Mouse (Mus musculus) hindbrain, embryonic 11.5 days (tissue): ENCODE measurements around the gene Cdc42bpb. TPM values are rescaled to one million over a fixed set of nuclear protein-coding genes. Genes with fewer than 3 reads are reported as not detected.

Experiments used
- ATAC-seq: fragments of 200-750 bp; cut with Nextera tagmentation; 2 replicates; pipeline ENCODE4 v1.8.0; 2017; ENCODE audit warnings: mild to moderate bottlenecking, moderate TSS enrichment, moderate library complexity; ENCODE audit not compliant: low FRiP score
- DNase-seq: peaks from one replicate; pipeline ENCODE4 v3.0.0-alpha.2; 2015; ENCODE audit warnings: low spot score
- H3K27ac ChIP-seq: fragments of 300-500 bp; sonication (generic); 2 replicates; pipeline ENCODE4 v1.5.1; 2014; ENCODE audit warnings: mild to moderate bottlenecking, low read depth, low read length
- H3K27me3 ChIP-seq: fragments of 300-500 bp; sonication (generic); 2 replicates; pipeline ENCODE4 v1.6.1; 2014; ENCODE audit warnings: mild to moderate bottlenecking, low read length, moderate library complexity, mixed read lengths; ENCODE audit not compliant: control insufficient read depth, insufficient read depth
- H3K36me3 ChIP-seq: fragments of 300-500 bp; sonication (generic); 2 replicates; pipeline ENCODE4 v1.6.1; 2014; ENCODE audit warnings: mild to moderate bottlenecking, low read length, moderate library complexity, mixed read lengths; ENCODE audit not compliant: control insufficient read depth, insufficient read depth
- H3K4me1 ChIP-seq: fragments of 300-500 bp; sonication (generic); replicated peaks from 2 replicates; pipeline ENCODE4 v1.6.1; 2014; ENCODE audit warnings: low read length, mixed read lengths; ENCODE audit not compliant: control insufficient read depth, insufficient read depth
- H3K4me2 ChIP-seq: fragments of 300-500 bp; sonication (generic); replicated peaks from 2 replicates; pipeline ENCODE4 v1.6.1; 2014; ENCODE audit warnings: mild to moderate bottlenecking, low read depth, low read length
- H3K4me3 ChIP-seq: fragments of 300-500 bp; sonication (generic); 2 replicates; pipeline ENCODE4 v1.5.1; 2014; ENCODE audit warnings: low read depth, low read length
- H3K9ac ChIP-seq: fragments of 300-500 bp; sonication (generic); 2 replicates; pipeline ENCODE4 v1.6.1; 2014; ENCODE audit warnings: low read depth, low read length
- H3K9me3 ChIP-seq: fragments of 300-500 bp; sonication (generic); 2 replicates; pipeline ENCODE4 v1.6.1; 2016; ENCODE audit warnings: low read length; ENCODE audit not compliant: control insufficient read depth
- WGBS: fragments of 180-500 bp; shearing (Covaris S2); extraction: QIAGEN DNeasy Blood & Tissue Kit; methylation state at CpG from one replicate; pipeline ENCODE4 v1.1.7; 2014; 5-methylcytosine and 5-hydroxymethylcytosine counted together
- polyA plus RNA-seq: library from polyadenylated mRNA; unstranded; fragments of >200 nt; fragmentation: Nextera tagmentation; extraction: Ambion mirVana; gene quantifications from 2 replicates; pipeline ENCODE4 v1.2.1, GENCODE M21; 2014

The Cdc42bpb gene
- polyA plus RNA-seq, 1 experiment from 2014 or later: 31.9 TPM

- Histone ChIP-seq H3K4me1 (no peaks in the 10 kb centered on the region; the same call in 1 of the 2 replicates), H3K4me3 (no peak overlapping the region), H3K27me3 (peaks cover 9% of the 10 kb centered on the region), H3K9me3 (no peaks in the 10 kb centered on the region), H3K27ac (no peak overlapping the region), H3K9ac (no peak overlapping the region), H3K36me3 (no peaks in the 10 kb centered on the region), H3K4me2 (no peak overlapping the region)
- DNase-seq (peak; percentile 89), ATAC-seq (peak; percentile 33; the same call in 1 of the 2 replicates)
- 19% methylated on average over 15 of the region's 15 CpGs for WGBS
Observed at GRCm38 (mm10) chr12:111401454-111402184, 24.1 kb upstream of the Cdc42bpb start.

GRCm38 (mm10) chr12:111396997-111397396 lies 19.5 kb upstream of the Cdc42bpb start:
- H3K9me3 ChIP-seq: no peaks in the 10 kb centered on the region
- H3K4me3 ChIP-seq: no peak overlapping the region
- H3K4me2 ChIP-seq: no peak overlapping the region
- no peak overlapping the region for H3K9ac ChIP-seq
- no peaks in the 10 kb centered on the region; the same call in 1 of the 2 replicates for H3K4me1 ChIP-seq
- H3K36me3 ChIP-seq: no peaks in the 10 kb centered on the region
- DNase-seq (no peak), ATAC-seq (no peak)
- 74% methylated on average over 5 of the region's 5 CpGs for WGBS
- no peak overlapping the region for H3K27ac ChIP-seq
- H3K27me3 ChIP-seq: peaks cover 3% of the 10 kb centered on the region; the same call in 1 of the 2 replicates

GRCm38 (mm10) chr12:111394008-111394407 lies 16.5 kb upstream of the Cdc42bpb start:
- H3K9ac ChIP-seq: no peak overlapping the region
- no peaks in the 10 kb centered on the region for H3K27me3 ChIP-seq
- DNase-seq (no peak), ATAC-seq (no peak)
- no peaks in the 10 kb centered on the region for H3K4me1 ChIP-seq
- no peak overlapping the region for H3K27ac ChIP-seq
- H3K4me3 ChIP-seq: no peak overlapping the region
- no peaks in the 10 kb centered on the region for H3K36me3 ChIP-seq
- H3K9me3 ChIP-seq: no peaks in the 10 kb centered on the region
- 82% methylated on average over 6 of the region's 6 CpGs for whole genome bisulfite sequencing
- no peak overlapping the region for H3K4me2 ChIP-seq

- no peaks in the 10 kb centered on the region for H3K27me3 ChIP-seq
- DNase-seq: no peak
- WGBS: 92% methylated on average over 4 of the region's 4 CpGs
- H3K4me1 ChIP-seq: no peaks in the 10 kb centered on the region
- H3K27ac ChIP-seq: no peak overlapping the region
- no peaks in the 10 kb centered on the region for H3K9me3 ChIP-seq
- ATAC-seq: no peak
- H3K4me2 ChIP-seq: no peak overlapping the region
- H3K9ac ChIP-seq: no peak overlapping the region
- no peak overlapping the region for H3K4me3 ChIP-seq
- no peaks in the 10 kb centered on the region for H3K36me3 ChIP-seq
Observed at GRCm38 (mm10) chr12:111387146-111387545, 9.6 kb upstream of the Cdc42bpb start.

- Histone ChIP-seq H3K4me2 (no peak overlapping the region), H3K4me3 (no peak overlapping the region), H3K27me3 (no peaks in the 10 kb centered on the region), H3K9ac (no peak overlapping the region), H3K36me3 (no peaks in the 10 kb centered on the region), H3K4me1 (no peaks in the 10 kb centered on the region), H3K9me3 (no peaks in the 10 kb centered on the region), H3K27ac (no peak overlapping the region)
- no peak for ATAC-seq
- DNase-seq: no peak
- WGBS: 78% methylated on average over 8 of the region's 8 CpGs
Observed at GRCm38 (mm10) chr12:111386642-111387120, 9.2 kb upstream of the Cdc42bpb start.

GRCm38 (mm10) chr12:111385883-111386641 lies 8.5 kb upstream of the Cdc42bpb start:
- no peaks in the 10 kb centered on the region for H3K27me3 ChIP-seq
- H3K4me1 ChIP-seq: no peaks in the 10 kb centered on the region
- H3K9me3 ChIP-seq: no peaks in the 10 kb centered on the region
- no peaks in the 10 kb centered on the region for H3K36me3 ChIP-seq
- WGBS: 88% methylated on average over 13 of the region's 13 CpGs
- H3K9ac ChIP-seq: no peak overlapping the region
- no peak overlapping the region for H3K4me3 ChIP-seq
- no peak for ATAC-seq
- H3K4me2 ChIP-seq: no peak overlapping the region
- DNase-seq: no peak
- H3K27ac ChIP-seq: no peak overlapping the region

- WGBS: 75% methylated on average over 12 of the region's 12 CpGs
- Histone ChIP-seq H3K4me1 (peaks cover 3% of the 10 kb centered on the region; the same call in 1 of the 2 replicates), H3K9ac (peak overlapping the region; percentile 96; the same call in 1 of the 2 replicates), H3K27me3 (no peaks in the 10 kb centered on the region), H3K27ac (no peak overlapping the region), H3K9me3 (no peaks in the 10 kb centered on the region), H3K4me2 (peak overlapping the region; percentile 80), H3K4me3 (peak overlapping the region; percentile 97; the same call in 1 of the 2 replicates), H3K36me3 (no peaks in the 10 kb centered on the region)
- DNase-seq (peak; percentile 22), ATAC-seq (no peak)
Observed at GRCm38 (mm10) chr12:111378812-111379211, 1.3 kb upstream of the Cdc42bpb start.

- no peaks in the 10 kb centered on the region for H3K9me3 ChIP-seq
- H3K36me3 ChIP-seq: no peaks in the 10 kb centered on the region
- under 1% methylated on average over 32 of the region's 32 CpGs for WGBS
- H3K4me3 ChIP-seq: peak overlapping the region; percentile 97
- H3K27me3 ChIP-seq: no peaks in the 10 kb centered on the region
- H3K4me2 ChIP-seq: peak overlapping the region; percentile 80
- ATAC-seq (peak; percentile 81), DNase-seq (peak; percentile 73)
- peak overlapping the region; percentile 94 for H3K27ac ChIP-seq
- H3K9ac ChIP-seq: peak overlapping the region; percentile 96
- peaks cover 3% of the 10 kb centered on the region; the same call in 1 of the 2 replicates for H3K4me1 ChIP-seq
Observed at GRCm38 (mm10) chr12:111377986-111378490, 520 bp upstream of the Cdc42bpb start.
